Mouse (Mus musculus) embryonic facial prominence, embryonic 14.5 days (tissue): Measurements from ENCODE around the gene Armcx1. TPM values are rescaled to one million over a fixed set of nuclear protein-coding genes. Genes with fewer than 3 reads are reported as not detected.
"Not testable (repeated sequence)": the region's sequence is repeated elsewhere in the genome, so short reads cannot be mapped to it uniquely, and the experiment has no call there.

Source experiments
- ATAC-seq: fragments of 200-750 bp; cut with Nextera tagmentation; 2 replicates; pipeline ENCODE4 v1.8.0; 2017; ENCODE audit warnings: low read depth, moderate number of reproducible peaks, moderate TSS enrichment
- DNase-seq: peaks from one replicate; pipeline ENCODE4 v3.0.0-alpha.2; 2015; ENCODE audit warnings: low spot score
- H3K27ac ChIP-seq: fragments of 300-500 bp; sonication (generic); replicated peaks from 2 replicates; pipeline ENCODE4 v1.5.1; 2014; ENCODE audit warnings: low read depth, mild to moderate bottlenecking, low read length, moderate library complexity
- H3K27me3 ChIP-seq: fragments of 300-500 bp; sonication (generic); replicated peaks from 2 replicates; pipeline ENCODE4 v1.6.1; 2014; ENCODE audit warnings: low read length; ENCODE audit not compliant: control insufficient read depth, insufficient read depth
- H3K36me3 ChIP-seq: fragments of 300-500 bp; sonication (generic); 2 replicates; pipeline ENCODE4 v1.6.1; 2014; ENCODE audit warnings: low read length, mixed read lengths; ENCODE audit not compliant: control insufficient read depth, insufficient read depth
- H3K4me1 ChIP-seq: fragments of 300-500 bp; sonication (generic); 2 replicates; pipeline ENCODE4 v1.6.1; 2014; ENCODE audit warnings: antibody characterized with exemption, low read length; ENCODE audit not compliant: control insufficient read depth, insufficient read depth
- H3K4me2 ChIP-seq: fragments of 300-500 bp; sonication (generic); 2 replicates; pipeline ENCODE4 v1.6.1; 2014; ENCODE audit warnings: low read depth, mild to moderate bottlenecking, low read length, moderate library complexity, mixed read lengths
- H3K4me3 ChIP-seq: fragments of 300-500 bp; sonication (generic); 2 replicates; pipeline ENCODE4 v1.5.1; 2014; ENCODE audit warnings: low read depth, mild to moderate bottlenecking, low read length
- H3K9ac ChIP-seq: fragments of 300-500 bp; sonication (generic); 2 replicates; pipeline ENCODE4 v1.6.1; 2014; ENCODE audit warnings: low read depth, mild to moderate bottlenecking, low read length, moderate library complexity, mixed read lengths
- H3K9me3 ChIP-seq: fragments of 300-500 bp; sonication (generic); 2 replicates; pipeline ENCODE4 v1.6.1; 2016; ENCODE audit warnings: low read length; ENCODE audit not compliant: control insufficient read depth
- WGBS: fragments of 180-500 bp; shearing (Covaris S2); extraction: QIAGEN DNeasy Blood & Tissue Kit; methylation state at CpG from one replicate; pipeline ENCODE4 v1.1.7; 2014; 5-methylcytosine and 5-hydroxymethylcytosine counted together
- polyA plus RNA-seq: library from polyadenylated mRNA; unstranded; fragments of >200 nt; fragmentation: Nextera tagmentation; extraction: Ambion mirVana; gene quantifications from 2 replicates; pipeline ENCODE4 v1.2.1, GENCODE M21; 2014

The Armcx1 gene
- polyA plus RNA-seq, 1 experiment from 2014 or later: 47.7 TPM

DNA sequence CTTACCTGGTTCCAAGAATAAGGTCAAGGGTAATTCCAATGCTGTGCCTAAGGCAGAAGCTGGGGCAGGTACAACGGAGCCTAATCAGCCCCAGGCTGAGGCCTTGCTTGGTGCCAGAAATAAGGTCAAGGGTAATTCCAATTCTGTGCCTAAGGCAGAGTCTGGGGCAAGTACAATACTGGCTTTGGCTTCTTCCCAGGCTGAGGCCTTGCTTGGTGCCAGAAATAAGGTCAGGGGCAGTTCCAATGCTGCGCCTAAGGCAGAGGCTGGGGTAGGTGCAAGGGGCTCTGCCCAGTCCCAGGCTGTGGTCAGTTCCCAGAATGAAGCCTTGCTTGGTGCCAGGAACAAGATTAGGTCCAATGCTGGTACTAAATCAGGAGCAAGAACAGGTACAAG is 26.2 kb upstream of the Armcx1 start:
- no peak overlapping the region for H3K4me2 ChIP-seq
- H3K9ac ChIP-seq: no peak overlapping the region
- ATAC-seq (no peak), DNase-seq (no peak)
- H3K9me3 ChIP-seq: no peaks in the 10 kb centered on the region
- no peak overlapping the region for H3K27ac ChIP-seq
- H3K36me3 ChIP-seq: peaks cover 50% of the 10 kb centered on the region
- H3K27me3 ChIP-seq: no peaks in the 10 kb centered on the region; the same call in 1 of the 2 replicates
- H3K4me1 ChIP-seq: no peaks in the 10 kb centered on the region
- no peak overlapping the region for H3K4me3 ChIP-seq
- whole genome bisulfite sequencing: 87% methylated on average over 2 of the region's 2 CpGs

DNA sequence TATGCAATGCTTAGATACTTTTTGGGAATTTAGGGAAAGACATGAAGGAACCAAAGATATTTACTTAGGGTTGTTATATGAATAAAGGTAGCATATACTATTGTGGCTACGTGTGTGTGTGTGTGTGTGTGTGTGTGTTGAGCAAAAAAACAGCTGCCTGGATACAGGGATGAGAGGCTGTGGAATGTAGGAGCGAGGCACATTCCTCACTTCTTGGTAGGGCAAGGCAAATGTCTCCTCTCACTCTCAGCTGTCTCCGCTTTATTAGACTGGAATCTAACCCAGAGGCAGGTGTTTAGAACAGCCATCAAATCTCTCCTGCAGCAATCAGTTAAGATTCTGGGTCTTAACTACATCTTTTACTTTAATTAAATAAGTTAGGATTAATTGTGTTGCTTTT is 900 bp upstream of the Armcx1 start:
- no peaks in the 10 kb centered on the region for H3K4me1 ChIP-seq
- no peak overlapping the region for H3K4me2 ChIP-seq
- H3K27ac ChIP-seq: no peak overlapping the region
- no peak overlapping the region for H3K4me3 ChIP-seq
- DNase-seq (peak; percentile 26), ATAC-seq (no peak)
- H3K36me3 ChIP-seq: peaks cover 19% of the 10 kb centered on the region; the same call in 1 of the 2 replicates
- H3K9ac ChIP-seq: no peak overlapping the region
- peaks cover 4% of the 10 kb centered on the region for H3K27me3 ChIP-seq
- 39% methylated on average over 3 of the region's 3 CpGs for WGBS
- no peaks in the 10 kb centered on the region for H3K9me3 ChIP-seq

DNA sequence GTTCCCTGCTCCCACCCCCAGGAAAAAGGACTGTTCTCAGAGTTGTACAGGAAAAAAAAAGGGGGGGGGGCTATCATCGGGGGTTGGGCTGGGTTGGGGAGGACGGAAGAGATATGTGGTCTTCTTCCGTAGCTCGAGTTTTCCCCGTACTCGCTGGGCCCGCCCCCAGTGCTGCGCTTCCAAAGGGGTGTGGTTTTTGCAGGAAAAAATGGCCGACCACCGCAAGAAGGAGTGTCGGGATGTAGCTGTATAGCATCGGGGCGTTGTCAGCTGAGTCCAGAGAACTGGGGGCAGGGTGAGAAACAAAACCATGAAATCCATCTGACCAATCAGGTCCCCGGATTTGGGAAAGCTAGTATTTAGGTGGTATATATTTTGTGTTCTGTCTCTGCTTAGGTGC is 761 bp downstream of the Armcx1 start:
- Histone ChIP-seq H3K27me3 (peaks cover 4% of the 10 kb centered on the region), H3K36me3 (peaks cover 19% of the 10 kb centered on the region; the same call in 1 of the 2 replicates), H3K27ac (peak overlapping the region; percentile 95), H3K9me3 (no peaks in the 10 kb centered on the region), H3K4me1 (no peaks in the 10 kb centered on the region), H3K4me2 (peak overlapping the region; percentile 50), H3K4me3 (peak overlapping the region; percentile 52), H3K9ac (peak overlapping the region; percentile 79)
- 14% methylated on average over 13 of the region's 14 CpGs for WGBS
- ATAC-seq (peak; percentile 79), DNase-seq (peak; percentile 84)

DNA sequence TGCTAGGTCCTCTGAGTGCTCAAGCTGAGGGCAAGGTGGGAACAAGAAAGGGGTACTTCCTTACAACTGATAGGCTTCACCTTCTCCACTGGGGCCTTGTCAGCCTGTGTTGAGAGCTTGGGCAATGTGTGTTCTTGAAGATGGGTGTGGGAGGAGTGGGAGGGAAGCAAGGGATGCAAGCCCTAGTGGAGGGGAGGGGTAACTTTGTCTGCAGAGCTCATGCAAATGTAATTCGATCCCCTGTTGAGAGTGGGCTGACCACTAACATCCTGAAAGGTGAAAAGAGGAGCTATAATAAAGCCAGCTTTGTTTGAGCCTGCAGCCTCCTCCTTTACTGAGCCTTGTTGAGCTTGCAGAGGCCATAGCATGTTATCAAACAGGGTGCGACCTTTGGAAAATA is 6.0 kb downstream of the Armcx1 start:
- H3K4me3 ChIP-seq, ATAC-seq, H3K9ac ChIP-seq, H3K9me3 ChIP-seq, H3K27ac ChIP-seq, H3K4me1 ChIP-seq, H3K4me2 ChIP-seq, DNase-seq, H3K27me3 ChIP-seq: not testable (repeated sequence)
- WGBS: 33% methylated on average over 1 of the region's 2 CpGs
- peaks cover 19% of the 10 kb centered on the region; the same call in 1 of the 2 replicates for H3K36me3 ChIP-seq

DNA sequence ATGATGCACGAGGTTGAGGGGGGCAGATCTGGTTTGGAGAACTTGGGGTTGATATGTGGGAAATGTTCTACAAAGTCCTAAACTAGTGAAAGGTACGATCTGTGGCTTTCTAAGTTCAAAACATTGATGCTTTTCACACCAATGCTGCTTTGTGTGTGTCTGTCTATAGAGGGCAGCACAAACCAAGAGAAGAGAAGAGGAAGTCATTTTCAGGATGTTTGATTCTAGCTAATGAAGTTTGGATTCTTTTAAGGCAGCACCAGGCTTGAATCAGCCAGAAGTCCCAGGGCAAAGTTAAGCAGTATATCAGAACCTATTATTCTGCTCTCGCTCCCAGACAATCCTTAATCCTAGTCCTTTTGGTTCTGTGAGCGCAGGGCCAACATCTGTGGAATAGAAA is 12.0 kb downstream of the Armcx1 start:
- no peak overlapping the region for H3K27ac ChIP-seq
- 44% methylated on average over 4 of the region's 4 CpGs for WGBS
- no peak overlapping the region for H3K4me3 ChIP-seq
- H3K9ac ChIP-seq: no peak overlapping the region
- H3K9me3 ChIP-seq: no peaks in the 10 kb centered on the region
- no peaks in the 10 kb centered on the region for H3K36me3 ChIP-seq
- no peaks in the 10 kb centered on the region for H3K4me1 ChIP-seq
- H3K4me2 ChIP-seq: no peak overlapping the region
- peak; percentile 23 for DNase-seq
- peaks cover 11% of the 10 kb centered on the region; the same call in 1 of the 2 replicates for H3K27me3 ChIP-seq
- ATAC-seq: no peak

DNA sequence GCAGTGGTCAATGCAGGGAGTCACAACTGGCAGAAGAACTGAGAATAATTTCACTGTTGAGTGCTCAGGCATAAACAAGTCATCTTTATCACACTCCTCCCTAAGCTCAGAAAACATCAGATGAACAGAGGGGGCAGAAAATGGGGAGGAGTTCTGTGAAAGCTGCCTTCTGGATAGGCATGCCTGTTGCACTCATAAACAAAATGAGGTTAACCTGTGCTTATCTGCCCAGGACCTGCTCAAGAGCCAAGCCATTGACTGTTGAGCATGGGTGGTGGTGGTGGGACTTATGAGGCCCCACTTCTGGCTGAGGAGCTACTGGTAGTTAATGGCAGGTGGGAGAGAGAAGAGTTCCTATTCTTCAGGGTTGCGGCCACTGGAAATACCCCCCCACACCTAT is 20.0 kb downstream of the Armcx1 start:
- ATAC-seq (no peak), DNase-seq (no peak)
- Histone ChIP-seq H3K9me3 (no peaks in the 10 kb centered on the region), H3K36me3 (no peaks in the 10 kb centered on the region), H3K4me1 (no peaks in the 10 kb centered on the region), H3K27me3 (0 out of 2 replicates have a peak, but pooled peaks cover 8% of the 10 kb centered on the region), H3K27ac (no peak overlapping the region), H3K4me2 (no peak overlapping the region), H3K4me3 (no peak overlapping the region), H3K9ac (no peak overlapping the region)
- 94% methylated on average over 1 of the region's 1 CpGs for WGBS

DNA sequence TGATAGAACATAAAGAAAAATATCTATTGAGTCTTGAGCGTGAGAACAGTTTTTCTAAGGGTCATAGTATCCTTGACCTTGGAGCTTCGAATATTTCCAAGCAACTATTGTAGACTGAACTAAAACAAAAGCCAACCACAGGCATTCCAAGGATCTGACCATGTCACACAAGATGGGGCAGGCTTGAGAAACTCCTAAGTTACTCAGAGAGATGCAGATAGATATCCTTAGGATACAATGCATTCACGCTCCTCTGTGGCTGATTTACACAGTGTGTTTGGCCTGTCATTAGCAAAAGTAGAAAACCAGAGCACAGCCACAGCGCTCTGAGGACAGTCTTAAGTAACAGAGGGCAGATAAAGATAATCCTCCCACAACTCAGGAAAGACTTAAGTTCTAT is 21.4 kb downstream of the Armcx1 start:
- DNase-seq: no peak
- WGBS: 56% methylated on average over 4 of the region's 4 CpGs
- no peak overlapping the region for H3K4me2 ChIP-seq
- no peak overlapping the region for H3K9ac ChIP-seq
- no peaks in the 10 kb centered on the region for H3K36me3 ChIP-seq
- H3K27ac ChIP-seq: no peak overlapping the region
- H3K4me3 ChIP-seq: no peak overlapping the region
- no peaks in the 10 kb centered on the region for H3K9me3 ChIP-seq
- H3K4me1 ChIP-seq: no peaks in the 10 kb centered on the region
- ATAC-seq: no peak
- 0 out of 2 replicates have a peak, but pooled peaks cover 8% of the 10 kb centered on the region for H3K27me3 ChIP-seq

DNA sequence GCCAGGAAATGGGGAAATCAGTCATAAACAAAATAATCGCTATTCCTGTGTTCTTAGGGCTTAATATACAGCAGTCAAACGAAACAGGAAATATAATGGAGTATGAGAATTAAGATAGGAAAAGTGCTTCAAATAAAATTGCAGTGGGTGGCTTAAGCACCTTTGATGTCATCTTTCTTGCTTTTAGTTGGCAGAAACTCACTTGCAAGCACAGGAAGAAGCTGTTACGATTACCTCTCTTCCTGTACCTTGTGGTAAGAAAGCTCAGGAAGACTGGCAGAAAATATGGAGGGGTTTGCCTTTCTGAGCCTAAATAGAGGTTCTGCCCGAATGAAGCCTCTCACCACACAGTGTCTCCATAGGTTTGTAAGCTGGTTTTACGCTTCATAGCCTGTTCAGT is 24.1 kb downstream of the Armcx1 start:
- no peak overlapping the region for H3K9ac ChIP-seq
- H3K4me2 ChIP-seq: no peak overlapping the region
- DNase-seq (no peak), ATAC-seq (no peak)
- WGBS: 69% methylated on average over 5 of the region's 5 CpGs
- no peak overlapping the region for H3K4me3 ChIP-seq
- H3K4me1 ChIP-seq: no peaks in the 10 kb centered on the region
- H3K27me3 ChIP-seq: peaks cover 14% of the 10 kb centered on the region; the same call in 1 of the 2 replicates
- no peak overlapping the region for H3K27ac ChIP-seq
- H3K36me3 ChIP-seq: no peaks in the 10 kb centered on the region
- no peaks in the 10 kb centered on the region for H3K9me3 ChIP-seq

DNA sequence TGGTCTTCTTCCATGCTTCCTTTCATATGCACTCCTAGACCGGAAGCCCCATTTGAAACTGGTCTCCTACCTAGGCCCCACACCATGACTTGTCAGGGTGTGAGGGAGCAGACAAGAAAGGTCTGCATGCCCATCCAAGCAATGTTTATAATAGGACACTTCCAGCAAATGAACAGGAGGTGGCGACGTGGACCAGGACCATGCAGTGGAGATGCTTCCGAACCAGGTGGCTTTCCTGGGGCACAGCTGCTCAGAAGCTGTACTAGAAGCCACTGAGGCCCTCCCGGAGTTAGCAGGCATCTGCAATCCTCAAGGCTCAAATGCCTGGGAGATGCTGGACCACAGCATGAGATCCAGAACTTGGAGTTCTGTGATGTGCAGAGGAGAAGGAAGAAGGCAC is 28.7 kb downstream of the Armcx1 start:
- ATAC-seq (peak; percentile 45; the same call in 1 of the 2 replicates), DNase-seq (peak; percentile 63)
- no peak overlapping the region for H3K4me2 ChIP-seq
- H3K4me3 ChIP-seq: no peak overlapping the region
- H3K9me3 ChIP-seq: no peaks in the 10 kb centered on the region
- no peaks in the 10 kb centered on the region for H3K4me1 ChIP-seq
- H3K27ac ChIP-seq: no peak overlapping the region
- peaks cover 13% of the 10 kb centered on the region; the same call in 1 of the 2 replicates for H3K27me3 ChIP-seq
- no peaks in the 10 kb centered on the region for H3K36me3 ChIP-seq
- H3K9ac ChIP-seq: no peak overlapping the region
- 35% methylated on average over 5 of the region's 5 CpGs for WGBS
